Mouse (Mus musculus) liver, adult 2 months (tissue): ENCODE results near the gene Thbd. TPM values are rescaled to one million over a fixed set of nuclear protein-coding genes. Genes with fewer than 3 reads are reported as not detected.

Source experiments
- DNase-seq: peaks from one replicate; pipeline ENCODE4 v3.0.0-alpha.2; 2011; ENCODE audit warnings: low read depth, low spot score; ENCODE audit errors: extremely low read depth
- H3K27ac ChIP-seq: fragments of 200-500 bp; replicated peaks from 2 replicates; pipeline ENCODE4 v1.5.1; 2012; ENCODE audit warnings: low read depth, mild to moderate bottlenecking, control low read depth, inconsistent platforms, low read length; ENCODE audit not compliant: insufficient read depth
- H3K27me3 ChIP-seq: fragments of 200-500 bp; 2 replicates; pipeline ENCODE4 v1.6.1; 2012; ENCODE audit warnings: mild to moderate bottlenecking, moderate library complexity, low read length, inconsistent platforms; ENCODE audit not compliant: control insufficient read depth, insufficient read depth
- H3K36me3 ChIP-seq: fragments of 200-500 bp; 2 replicates; pipeline ENCODE4 v1.6.1; 2012; ENCODE audit warnings: low read length, inconsistent platforms; ENCODE audit not compliant: control insufficient read depth, insufficient read depth
- H3K4me1 ChIP-seq: fragments of 200-500 bp; 2 replicates; pipeline ENCODE4 v1.6.1; 2011; ENCODE audit warnings: low read length; ENCODE audit not compliant: control insufficient read depth, insufficient read depth
- H3K4me3 ChIP-seq: fragments of 200-500 bp; 2 replicates; pipeline ENCODE4 v1.5.1; 2011; ENCODE audit warnings: low read depth, mild to moderate bottlenecking, control low read depth, low read length, moderate library complexity; ENCODE audit not compliant: insufficient read depth
- H3K79me2 ChIP-seq: fragments of 200-500 bp; 2 replicates; pipeline ENCODE4 v1.6.1; 2012; ENCODE audit warnings: inconsistent platforms, mild to moderate bottlenecking, low read length, moderate library complexity; ENCODE audit not compliant: control insufficient read depth, insufficient read depth
- H3K9ac ChIP-seq: fragments of 200-500 bp; 2 replicates; pipeline ENCODE4 v1.6.1; 2012; ENCODE audit warnings: low read depth, mild to moderate bottlenecking, control low read depth, inconsistent platforms, low read length
- CTCF ChIP-seq: fragments of 200-500 bp; IDR thresholded peaks from 2 replicates; pipeline ENCODE4 v1.5.1; 2011; ENCODE audit warnings: low read depth, low read length, control low read depth
- POLR2A ChIP-seq: fragments of 200-500 bp; IDR thresholded peaks from 2 replicates; pipeline ENCODE4 v1.6.1; 2011; ENCODE audit warnings: low read length, control low read depth; ENCODE audit not compliant: insufficient read depth; ENCODE audit errors: extremely low read depth
- WGBS: fragments of 180-500 bp; shearing (Covaris S2); methylation state at CpG from one replicate; pipeline ENCODE4 v1.1.7; 2018; 5-methylcytosine and 5-hydroxymethylcytosine counted together
- polyA plus RNA-seq: library from polyadenylated mRNA; depleted of rRNA; stranded (reverse); fragments of >200 nt; gene quantifications from 2 replicates; pipeline ENCODE4 v1.2.3, GENCODE M21; 2012
- total RNA-seq: library from RNA; depleted of rRNA; stranded (reverse); fragments of >200 nt; gene quantifications from 2 replicates; pipeline ENCODE4 v1.2.3, GENCODE M21; 2014

Thbd gene
- total and polyA plus RNA-seq, 2 experiments = 2.0 to 2.3 TPM

- no peaks in the 10 kb centered on the region for H3K79me2 ChIP-seq
- no peak for DNase-seq
- H3K27me3 ChIP-seq = no peaks in the 10 kb centered on the region
- no peak overlapping the region for H3K27ac ChIP-seq
- no peak for TF ChIP-seq POLR2A
- TF ChIP-seq CTCF = no peak
- H3K9ac ChIP-seq = no peak overlapping the region
- no peaks in the 10 kb centered on the region for H3K36me3 ChIP-seq
- H3K4me3 ChIP-seq = no peak overlapping the region
- WGBS = 86% methylated on average over 4 of the region's 4 CpGs
- peaks cover 1% of the 10 kb centered on the region; the same call in 1 of the 2 replicates for H3K4me1 ChIP-seq
These were observed 23.0 kb upstream of the Thbd start for GRCm38 (mm10) chr2:148430941-148431340.

- Histone ChIP-seq H3K9ac (no peak overlapping the region), H3K27ac (no peak overlapping the region), H3K4me3 (no peak overlapping the region), H3K4me1 (peaks cover 1% of the 10 kb centered on the region; the same call in 1 of the 2 replicates), H3K79me2 (no peaks in the 10 kb centered on the region), H3K36me3 (no peaks in the 10 kb centered on the region), H3K27me3 (no peaks in the 10 kb centered on the region)
- no peak for TF ChIP-seq CTCF
- no peak for TF ChIP-seq POLR2A
- peak; percentile 25 for DNase-seq
These were observed 21.1 kb upstream of the Thbd start for GRCm38 (mm10) chr2:148429001-148429505.

- H3K36me3 ChIP-seq = no peaks in the 10 kb centered on the region
- H3K79me2 ChIP-seq = no peaks in the 10 kb centered on the region
- no peaks in the 10 kb centered on the region for H3K27me3 ChIP-seq
- no peak for DNase-seq
- H3K4me1 ChIP-seq = peaks cover 1% of the 10 kb centered on the region; the same call in 1 of the 2 replicates
- no peak overlapping the region for H3K4me3 ChIP-seq
- no peak overlapping the region for H3K27ac ChIP-seq
- TF ChIP-seq CTCF (no peak), POLR2A (no peak)
- no peak overlapping the region for H3K9ac ChIP-seq
- 71% methylated on average over 3 of the region's 3 CpGs for WGBS
These were observed 20.5 kb upstream of the Thbd start for GRCm38 (mm10) chr2:148428523-148428922.

GRCm38 (mm10) chr2:148427553-148427952, 19.6 kb upstream of the Thbd start:
- TF ChIP-seq CTCF (no peak), POLR2A (no peak)
- WGBS = 61% methylated on average over 3 of the region's 3 CpGs
- Histone ChIP-seq H3K27me3 (no peaks in the 10 kb centered on the region), H3K4me1 (peaks cover 1% of the 10 kb centered on the region; the same call in 1 of the 2 replicates), H3K27ac (no peak overlapping the region), H3K36me3 (no peaks in the 10 kb centered on the region), H3K4me3 (no peak overlapping the region), H3K9ac (no peak overlapping the region), H3K79me2 (no peaks in the 10 kb centered on the region)
- DNase-seq = peak; percentile 29

- DNase-seq = no peak
These were observed 17.9 kb upstream of the Thbd start for GRCm38 (mm10) chr2:148425709-148426382.

GRCm38 (mm10) chr2:148421706-148422105, 13.7 kb upstream of the Thbd start:
- Histone ChIP-seq H3K79me2 (no peaks in the 10 kb centered on the region), H3K4me3 (no peak overlapping the region), H3K4me1 (no peaks in the 10 kb centered on the region), H3K27me3 (no peaks in the 10 kb centered on the region), H3K9ac (no peak overlapping the region), H3K36me3 (no peaks in the 10 kb centered on the region), H3K27ac (no peak overlapping the region)
- no peak for DNase-seq
- 60% methylated on average over 1 of the region's 1 CpGs for WGBS
- no peak for TF ChIP-seq POLR2A
- TF ChIP-seq CTCF = no peak

More at GRCm38 (mm10) chr2:148425709-148426382, 17.9 kb upstream of the Thbd start:
- Histone ChIP-seq H3K79me2 (no peaks in the 10 kb centered on the region), H3K9ac (no peak overlapping the region), H3K4me1 (peaks cover 1% of the 10 kb centered on the region; the same call in 1 of the 2 replicates), H3K27ac (no peak overlapping the region), H3K4me3 (no peak overlapping the region), H3K36me3 (no peaks in the 10 kb centered on the region), H3K27me3 (no peaks in the 10 kb centered on the region)
- TF ChIP-seq CTCF (no peak), POLR2A (no peak)
- WGBS = 83% methylated on average over 5 of the region's 5 CpGs
